Mouse (Mus musculus) testis, postnatal 10 days (tissue): ENCODE measurements around the gene Tbx15.

Experiments used
- DNase-seq: peaks from one replicate; pipeline ENCODE4 v3.0.0; 2021; ENCODE audit warnings: low spot score

The Tbx15 gene

DNA sequence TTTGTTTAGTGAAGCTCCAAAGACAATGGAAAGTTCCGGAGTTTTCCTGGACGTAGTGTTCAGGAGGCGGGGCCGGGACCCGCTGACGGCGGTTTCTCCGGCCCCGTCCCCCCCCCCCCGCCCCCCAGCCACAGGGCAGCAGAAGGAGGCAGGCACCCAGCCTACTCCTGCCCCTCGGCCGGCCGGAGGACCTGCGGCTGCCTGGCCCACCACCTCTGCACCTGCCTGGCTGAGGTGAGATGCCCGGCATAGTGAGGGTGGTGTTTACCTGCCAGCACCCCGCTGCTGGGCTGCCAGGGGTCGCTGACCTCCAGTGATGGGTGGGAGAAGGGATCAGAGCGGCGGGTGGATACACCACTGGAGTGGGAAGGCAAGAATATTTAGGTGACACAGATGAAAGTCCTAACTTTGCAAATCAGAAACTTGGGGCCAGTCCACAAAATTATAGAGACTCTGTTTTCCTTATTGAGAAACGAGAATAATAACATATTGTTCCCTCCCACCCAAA lies at the start of gene Tbx15:
TSS of gene Tbx15 (plus strand) at position 169 of the 508 bp plus-strand sequence.
- DNase-seq, result no peak

DNA sequence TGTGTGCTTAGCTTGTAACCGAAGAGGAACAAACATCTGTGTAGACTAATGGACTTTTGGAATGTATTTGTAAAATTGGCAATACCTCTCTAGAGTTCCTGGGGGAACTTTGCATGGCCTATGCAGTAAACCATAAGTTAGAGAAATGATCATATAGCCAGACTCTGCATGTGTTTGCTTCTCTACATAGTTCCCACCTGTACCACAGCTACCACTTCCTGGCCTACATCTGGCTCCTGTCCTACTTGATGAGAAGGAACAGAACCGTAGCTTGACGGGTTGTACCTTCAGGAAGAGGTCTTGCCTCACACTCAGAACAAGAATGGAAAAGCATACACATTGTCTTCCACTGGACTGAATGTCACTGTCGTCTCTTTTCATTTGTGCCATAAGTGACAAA lies 46.6 kb upstream of the Tbx15 start:
- no peak for DNase-seq

GRCm38 (mm10) chr3:99203331-99203730 lies 36.9 kb upstream of the Tbx15 start:
- no peak for DNase-seq

DNA sequence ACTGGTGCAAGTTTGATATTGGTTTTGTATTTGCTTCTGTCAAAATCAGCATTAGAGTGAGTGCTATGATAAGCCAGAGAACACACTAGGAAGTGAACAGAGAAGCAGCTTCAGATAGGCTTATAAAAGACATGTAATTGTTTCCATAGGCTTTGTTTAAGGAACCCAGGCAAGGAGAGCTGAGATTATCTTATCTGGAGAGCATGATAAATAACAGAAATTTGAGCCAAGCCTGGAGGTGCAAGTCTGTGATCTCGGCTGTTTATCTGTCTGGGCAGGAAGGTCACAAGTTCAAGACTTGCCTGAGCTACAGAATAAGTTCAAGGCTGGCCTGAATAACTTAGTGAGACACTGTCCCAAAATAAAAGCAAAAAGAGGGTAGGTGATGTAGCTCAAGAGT lies 31.8 kb upstream of the Tbx15 start:
- DNase-seq, result no peak

- no peak for DNase-seq
Measured at GRCm38 (mm10) chr3:99211105-99211698, 29.0 kb upstream of the Tbx15 start.

GRCm38 (mm10) chr3:99227807-99228206 lies 12.4 kb upstream of the Tbx15 start:
- DNase-seq, result no peak

GRCm38 (mm10) chr3:99233393-99234318 lies 6.5 kb upstream of the Tbx15 start:
- peak; percentile 71 for DNase-seq

- DNase-seq, result no peak
Measured at GRCm38 (mm10) chr3:99234319-99234869, 5.8 kb upstream of the Tbx15 start.

DNA sequence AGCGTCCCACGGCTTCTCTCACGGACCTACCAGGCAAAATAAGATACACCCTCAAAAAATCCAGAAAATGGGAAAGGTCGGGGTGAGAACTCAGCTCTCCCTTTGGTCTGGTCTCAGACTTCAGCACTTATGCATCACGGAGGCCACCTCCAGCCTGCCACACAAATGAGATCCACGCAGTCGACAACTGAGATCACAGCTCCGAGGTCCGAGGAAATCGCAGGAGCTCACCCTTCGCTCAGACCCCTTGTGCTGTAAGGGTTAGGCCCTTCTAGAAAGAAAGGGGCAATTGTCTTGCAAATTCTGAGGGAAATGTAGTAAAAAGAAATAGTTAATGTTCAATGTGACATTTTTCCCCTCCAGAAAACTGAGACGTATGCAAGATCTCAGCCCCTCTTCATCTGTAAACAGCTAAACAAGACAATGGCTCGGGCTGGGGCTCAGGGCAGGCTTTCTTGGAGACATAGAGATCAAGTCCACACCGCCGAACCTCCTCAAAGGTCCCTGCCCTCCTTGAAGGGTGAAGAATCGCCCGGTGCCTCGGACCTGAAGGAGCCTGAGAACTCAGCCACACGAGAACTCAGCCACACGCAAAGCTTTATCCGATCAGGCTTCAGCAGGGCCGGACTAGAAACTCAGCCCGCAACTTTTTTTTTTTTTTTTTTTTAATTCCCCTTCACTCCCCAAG lies 4.9 kb upstream of the Tbx15 start:
- no peak for DNase-seq

DNA sequence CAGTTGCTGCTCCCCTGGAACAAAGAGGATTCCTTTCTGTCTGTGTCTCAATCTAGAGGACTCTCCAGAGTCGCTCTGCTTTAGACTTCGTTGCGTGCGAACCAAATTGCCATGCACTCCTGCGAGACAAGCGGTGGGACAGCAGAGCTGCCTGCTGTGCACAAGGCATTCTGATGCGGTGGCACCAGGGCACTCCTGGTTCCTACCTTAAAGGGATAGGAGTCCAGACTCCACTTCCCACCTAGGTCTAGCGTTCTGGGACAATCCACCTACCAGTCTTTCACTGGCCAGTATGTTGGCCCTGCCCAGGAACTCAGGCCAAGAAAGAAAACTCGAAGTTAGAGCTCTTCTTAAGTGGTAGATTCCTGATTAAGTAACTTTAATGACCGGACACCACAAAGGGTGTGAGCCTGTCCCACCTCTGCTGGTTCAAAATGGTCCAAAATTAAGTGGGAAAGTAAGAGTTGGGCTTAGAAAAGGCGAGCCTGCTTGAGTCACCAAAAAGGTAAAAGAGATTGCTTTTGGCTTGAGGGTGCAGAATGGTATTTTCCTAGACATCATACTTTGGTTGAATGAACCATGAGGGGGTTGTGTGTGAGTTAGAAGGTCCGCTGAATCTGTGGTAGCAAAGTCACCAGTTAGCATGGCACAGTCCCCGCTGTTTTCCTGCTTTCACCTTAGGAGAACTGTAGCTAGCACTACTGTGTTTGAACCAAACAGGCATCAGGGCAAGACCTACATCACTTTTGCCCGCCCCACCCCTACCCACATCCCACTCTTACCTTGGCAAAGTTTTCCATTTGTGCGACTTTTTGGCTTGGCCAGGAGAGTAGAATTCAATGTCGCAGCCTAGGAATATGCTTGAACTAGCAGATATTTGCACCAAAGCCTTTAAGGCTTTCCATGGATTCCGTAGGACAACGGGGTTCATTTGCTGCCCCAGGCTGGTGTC lies 4.1 kb upstream of the Tbx15 start:
- DNase-seq, result no peak

DNA sequence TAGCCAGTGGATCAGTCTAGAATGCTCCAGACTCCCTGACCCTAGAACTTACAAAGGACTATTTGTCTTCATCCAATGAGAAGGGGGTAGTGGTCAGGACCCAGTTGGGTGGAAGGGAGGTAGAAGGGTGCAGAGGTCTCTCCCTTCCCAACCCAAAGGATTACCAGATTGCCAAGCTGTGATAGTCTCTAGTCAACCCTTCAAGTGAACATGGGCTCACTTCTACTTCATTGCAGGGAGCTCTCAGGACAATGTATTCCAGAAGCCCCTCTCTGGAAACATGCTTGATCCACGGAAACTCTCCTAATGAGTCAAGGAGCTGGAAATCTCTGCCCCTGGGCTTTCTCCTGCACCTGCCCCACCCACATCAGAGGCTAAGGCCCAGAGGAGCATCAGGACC lies 1.5 kb upstream of the Tbx15 start:
- DNase-seq, result no peak

DNA sequence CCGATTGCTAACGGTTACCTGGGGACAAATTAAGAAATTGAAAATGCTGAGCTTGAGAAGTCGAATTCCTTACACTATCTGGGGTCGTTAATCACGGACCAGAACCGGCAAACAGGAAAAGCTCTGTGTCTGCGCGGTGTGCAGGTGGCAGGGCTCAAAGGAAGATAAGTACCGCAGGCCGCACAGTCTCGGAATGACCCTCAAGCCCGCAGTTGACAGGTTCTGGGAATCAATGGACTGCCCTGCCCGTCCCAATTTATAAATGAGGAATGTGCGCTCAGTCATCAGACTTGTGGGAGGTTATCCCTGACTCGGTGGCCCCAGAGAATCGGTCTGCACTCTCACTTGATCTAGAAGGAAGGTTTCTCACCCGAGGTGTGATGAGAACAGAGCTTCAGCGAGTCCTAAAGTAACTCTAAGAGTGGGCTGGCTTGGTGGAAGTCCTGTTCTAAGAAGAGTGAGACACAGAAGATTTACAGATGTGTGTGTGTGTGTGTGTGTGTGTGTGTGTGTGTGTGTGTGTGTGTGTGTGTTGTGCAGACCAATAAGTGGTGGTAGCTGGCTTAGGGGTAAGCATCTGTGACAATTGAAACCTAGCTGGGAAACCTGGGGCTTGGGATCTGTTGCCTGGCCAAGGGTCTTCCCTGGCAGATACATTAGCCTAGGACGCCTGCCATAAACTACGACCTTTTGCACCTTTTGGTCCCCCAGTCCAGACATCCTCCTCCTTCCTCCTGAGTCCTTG lies 708 bp upstream of the Tbx15 start:
- DNase-seq, result no peak

DNA sequence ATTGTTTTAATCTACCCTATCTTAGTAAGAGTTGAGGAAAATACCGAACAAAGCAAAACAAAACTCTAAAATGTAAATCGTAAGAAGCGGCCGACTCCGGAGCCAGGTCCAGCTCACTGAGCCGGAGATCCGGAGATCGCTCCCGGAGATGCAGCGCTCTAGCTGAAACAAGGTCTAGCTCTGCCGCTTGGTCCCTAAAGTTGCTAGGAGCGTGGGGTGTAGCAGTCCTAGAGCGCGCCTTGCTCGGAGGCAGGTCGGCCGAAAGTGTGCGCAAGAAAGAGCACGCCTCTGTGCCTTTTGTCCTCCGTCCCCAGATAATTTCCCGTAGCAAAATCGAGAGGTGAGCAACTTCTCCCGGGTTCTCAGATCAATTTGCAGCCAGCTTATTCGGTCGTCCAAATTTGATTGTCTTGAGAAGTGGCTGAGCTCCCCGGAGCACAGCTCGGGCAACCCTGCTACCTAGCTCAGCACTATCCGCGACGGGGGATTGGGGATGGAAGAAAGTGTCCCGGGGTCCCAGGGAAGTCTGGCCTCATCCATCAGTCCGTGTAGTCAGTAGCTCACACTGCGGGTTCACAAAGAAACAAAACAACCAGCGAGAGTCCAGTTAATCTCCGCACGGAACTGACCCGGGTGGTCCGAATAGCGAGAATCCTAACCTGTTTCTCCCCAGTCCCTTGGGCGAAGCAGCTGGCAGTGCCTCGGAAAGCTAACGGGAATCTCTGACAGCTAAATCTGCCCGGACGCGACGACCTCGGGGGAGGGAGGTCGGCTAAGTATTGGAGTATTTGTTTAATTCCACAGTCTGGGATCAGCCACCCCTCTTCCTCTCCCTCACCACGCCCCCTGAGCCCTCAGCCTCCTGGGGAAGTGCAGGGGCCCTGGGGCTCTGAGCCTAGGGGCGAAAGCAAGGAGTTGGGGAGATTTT lies 894 bp downstream of the Tbx15 start:
- DNase-seq, result no peak

DNA sequence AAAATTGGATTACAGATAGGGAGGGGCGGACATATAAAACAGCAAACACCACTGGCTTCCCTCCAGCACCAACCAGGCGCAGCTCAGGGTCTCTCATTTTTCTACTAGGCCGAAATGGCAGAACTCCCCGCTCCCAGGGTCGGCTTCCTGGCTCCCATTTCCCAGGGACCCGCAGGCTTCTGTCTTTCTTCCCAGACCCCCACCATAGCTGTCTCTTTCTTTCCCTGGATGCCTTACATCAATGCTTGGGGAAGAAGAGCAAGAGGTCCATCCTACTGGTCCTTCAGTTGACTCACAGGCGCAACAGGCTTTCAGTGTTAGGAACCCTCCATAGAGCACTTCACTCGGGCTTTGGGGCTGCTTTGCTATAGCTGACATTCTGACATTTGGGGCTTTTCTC lies 2.3 kb downstream of the Tbx15 start:
- DNase-seq, result no peak

GRCm38 (mm10) chr3:99245341-99245740 lies 5.2 kb downstream of the Tbx15 start:
- no peak for DNase-seq

- DNase-seq, result no peak
Measured at GRCm38 (mm10) chr3:99246629-99247028, 6.4 kb downstream of the Tbx15 start.

- DNase-seq, result no peak
Measured at GRCm38 (mm10) chr3:99247586-99247985, 7.4 kb downstream of the Tbx15 start.

GRCm38 (mm10) chr3:99247996-99248801 lies 8.0 kb downstream of the Tbx15 start:
- DNase-seq, result no peak
